Mouse (Mus musculus) CH12.LX (cell line): Measurements from ENCODE around the gene Cald1.

Experiments
- BHLHE40 ChIP-seq: IDR thresholded peaks from 2 replicates; pipeline ENCODE4 v1.6.1; 2011; ENCODE audit warnings: mild to moderate bottlenecking, low read depth, low read length, improper control_type of control experiment
- CHD2 ChIP-seq: IDR thresholded peaks from 2 replicates; pipeline ENCODE4 v1.6.1; 2011; ENCODE audit warnings: low read length, improper control_type of control experiment
- CTCF ChIP-seq, 2 experiments: IDR thresholded peaks in 1 of 2; conservative IDR thresholded peaks in 1 of 2; 2 replicates each; pipeline ENCODE4 v1.5.1; 2011 to 2012; ENCODE audit warnings: low read depth in 2 of 2, low read length in 2 of 2, improper control_type of control experiment in 1 of 2, inconsistent platforms in 1 of 2, mild to moderate bottlenecking in 1 of 2, moderate library complexity in 1 of 2
- E2F4 ChIP-seq: IDR thresholded peaks from 2 replicates; pipeline ENCODE4 v1.6.1; 2011; ENCODE audit warnings: low read depth, low read length, improper control_type of control experiment; ENCODE audit not compliant: insufficient replicate concordance
- EP300 ChIP-seq: IDR thresholded peaks from 2 replicates; pipeline ENCODE4 v1.6.1; 2011; ENCODE audit warnings: low read length, improper control_type of control experiment
- ETS1 ChIP-seq: conservative IDR thresholded peaks from 2 replicates; pipeline ENCODE4 v1.6.1; 2012; ENCODE audit warnings: low read depth, mild to moderate bottlenecking, inconsistent platforms, low read length, improper control_type of control experiment, moderate library complexity
- JUND ChIP-seq: conservative IDR thresholded peaks from 2 replicates; pipeline ENCODE4 v1.6.1; 2011; ENCODE audit warnings: low read depth, low read length, improper control_type of control experiment
- KAT2A ChIP-seq: IDR thresholded peaks from 2 replicates; pipeline ENCODE4 v1.6.1; 2012; ENCODE audit warnings: low read length, improper control_type of control experiment, inconsistent platforms; ENCODE audit not compliant: insufficient replicate concordance
- MAX ChIP-seq: IDR thresholded peaks from 2 replicates; pipeline ENCODE4 v1.6.1; 2011; ENCODE audit warnings: low read length, improper control_type of control experiment
- POLR2A ChIP-seq: IDR thresholded peaks from 2 replicates; pipeline ENCODE4 v1.6.1; 2011; ENCODE audit warnings: low read depth, mild to moderate bottlenecking, improper control_type of control experiment, low read length
- SMC3 ChIP-seq: IDR thresholded peaks from 2 replicates; pipeline ENCODE4 v1.6.1; 2011; ENCODE audit warnings: low read depth, low read length, improper control_type of control experiment
- ZC3H11A ChIP-seq: IDR thresholded peaks from 2 replicates; pipeline ENCODE4 v1.6.1; 2012; ENCODE audit warnings: low read depth, mild to moderate bottlenecking, inconsistent platforms, low read length, improper control_type of control experiment

DNA sequence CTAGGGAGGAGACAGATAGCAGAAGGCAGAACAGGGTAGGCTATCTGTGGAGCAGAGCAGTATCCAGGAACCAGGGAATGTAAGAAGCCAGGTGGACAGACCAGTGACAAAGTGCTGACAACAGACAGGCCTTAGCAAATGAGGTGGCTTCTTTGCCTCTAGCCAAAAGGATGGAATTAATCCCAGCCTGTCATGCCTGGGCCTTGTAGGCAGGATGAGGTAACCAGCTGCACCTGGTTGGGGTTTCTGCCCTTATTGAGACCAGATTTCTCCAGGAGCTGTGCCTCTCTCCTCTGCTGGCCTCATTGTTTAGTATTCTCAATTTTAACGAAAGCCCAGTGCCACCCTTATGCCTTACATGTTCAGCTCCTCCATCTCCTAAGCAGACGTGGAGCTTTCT lies 3.8 kb downstream of the Cald1 start:
- TF ChIP-seq POLR2A (no peak), CTCF (conservative IDR thresholded peaks at IDR 0.05 in 1 of 2, IDR thresholded peaks at IDR 0.05 in 1 of 2; ENCODE audit: low read depth in 2 of 2, low read length in 2 of 2) (no peak), SMC3 (no peak), JUND (no peak), ZC3H11A (no peak), KAT2A (no peak), MAX (no peak), BHLHE40 (no peak), CHD2 (no peak), ETS1 (no peak), EP300 (no peak), E2F4 (no peak)
